Mouse (Mus musculus) bone marrow macrophage, adult 2 months (primary cell): ENCODE measurements around the gene Aicda. TPM values are rescaled to one million over a fixed set of nuclear protein-coding genes. Genes with fewer than 3 reads are reported as not detected.
"Not testable (repeated sequence)": the region's sequence is repeated elsewhere in the genome, so short reads cannot be mapped to it uniquely, and the experiment has no call there.

Experiments
- H3K27ac ChIP-seq: 2 replicates; pipeline ENCODE4 v1.5.1; 2012; ENCODE audit warnings: low read depth, low read length; ENCODE audit not compliant: insufficient read depth
- H3K4me1 ChIP-seq: 2 replicates; pipeline ENCODE4 v1.6.1; 2012; ENCODE audit warnings: low read length; ENCODE audit not compliant: control insufficient read depth, insufficient read depth
- H3K4me3 ChIP-seq: 2 replicates; pipeline ENCODE4 v1.5.1; 2012; ENCODE audit warnings: mild to moderate bottlenecking, low read length, moderate library complexity; ENCODE audit not compliant: insufficient read depth
- CTCF ChIP-seq: IDR thresholded peaks from 2 replicates; pipeline ENCODE4 v1.5.1; 2012; ENCODE audit warnings: low read depth, mild to moderate bottlenecking, low read length, moderate library complexity
- POLR2A ChIP-seq: IDR thresholded peaks from 2 replicates; pipeline ENCODE4 v1.6.1; 2012; ENCODE audit warnings: mild to moderate bottlenecking, low read depth, low read length, borderline replicate concordance
- polyA plus RNA-seq: library from polyadenylated mRNA; stranded (reverse); fragments of >200 nt; gene quantifications from 2 replicates; pipeline ENCODE4 v1.2.4, GENCODE M21; 2012; ENCODE audit not compliant: missing spikeins, insufficient read depth, insufficient read length

Gene Aicda
- polyA plus RNA-seq, 1 experiment: not detected

DNA sequence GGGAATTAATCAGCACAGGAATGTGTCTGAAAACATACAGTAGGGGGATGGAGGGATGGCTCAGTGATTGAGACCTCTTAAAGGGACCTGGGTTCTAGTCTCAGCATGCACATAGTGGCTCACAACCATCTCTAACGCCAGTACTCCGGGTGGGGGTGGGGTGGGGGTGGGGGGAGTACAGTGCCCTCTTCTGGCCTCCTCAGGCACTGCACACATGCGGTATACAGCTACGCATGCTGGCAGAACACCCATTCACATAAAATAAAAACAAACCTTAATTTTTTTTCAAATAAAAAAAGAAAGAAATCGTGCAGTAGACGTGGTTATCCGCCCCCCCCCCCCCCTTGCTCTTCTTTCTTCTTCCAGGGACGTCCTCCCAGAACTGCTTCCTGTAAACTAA lies 30.3 kb upstream of the Aicda start:
- Histone ChIP-seq H3K4me1 (no peaks in the 10 kb centered on the region), H3K4me3 (no peak overlapping the region), H3K27ac (no peak overlapping the region)
- TF ChIP-seq POLR2A (no peak), CTCF (no peak)

DNA sequence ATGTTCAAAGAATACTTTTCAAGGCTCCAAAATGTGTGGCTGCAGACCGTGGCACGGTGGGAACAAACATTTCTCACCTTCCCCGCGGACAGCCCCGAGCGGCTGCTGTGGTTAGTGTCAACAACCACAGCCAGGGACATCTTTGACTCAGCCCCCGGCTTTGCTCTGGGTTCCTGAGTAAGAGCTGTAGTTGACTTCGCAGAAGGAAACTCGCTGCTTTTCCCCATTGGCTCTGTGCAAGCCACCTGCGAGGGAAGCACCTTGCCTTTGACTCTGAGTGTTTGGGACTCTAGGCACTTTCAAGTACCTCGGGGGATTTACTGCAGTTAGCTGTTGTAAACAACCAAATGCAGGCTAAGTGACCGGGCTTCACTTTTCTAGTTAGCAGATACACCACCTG lies 26.0 kb upstream of the Aicda start:
- Histone ChIP-seq H3K27ac (no peak overlapping the region), H3K4me3 (no peak overlapping the region), H3K4me1 (no peaks in the 10 kb centered on the region)
- TF ChIP-seq CTCF: no peak
- TF ChIP-seq POLR2A: no peak

DNA sequence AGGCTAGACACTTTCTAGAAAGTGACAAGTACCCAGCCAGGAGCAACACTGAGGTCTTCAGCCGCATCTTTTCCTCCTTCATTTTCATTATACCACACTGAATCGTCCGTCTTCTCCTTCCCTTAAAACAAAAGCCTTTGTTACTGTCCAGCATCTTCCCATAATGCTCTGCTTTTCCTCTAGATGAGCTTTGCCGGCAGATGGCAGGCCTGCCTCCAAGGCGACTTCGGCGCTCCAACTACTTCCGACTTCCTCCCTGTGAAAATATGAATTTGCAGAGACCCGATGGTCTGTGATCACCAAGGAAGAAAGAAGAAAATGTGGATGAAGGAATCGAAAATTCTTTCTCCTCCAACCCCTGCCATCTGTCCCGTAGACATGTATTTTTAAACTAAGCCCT lies 25.5 kb upstream of the Aicda start:
- no peak for TF ChIP-seq POLR2A
- no peak for TF ChIP-seq CTCF
- Histone ChIP-seq H3K4me1 (0 out of 2 replicates have a peak, but pooled peaks cover 3% of the 10 kb centered on the region), H3K4me3 (no peak overlapping the region), H3K27ac (no peak overlapping the region)

- Histone ChIP-seq H3K4me1 (0 out of 2 replicates have a peak, but pooled peaks cover 3% of the 10 kb centered on the region), H3K4me3 (no peak overlapping the region), H3K27ac (no peak overlapping the region)
- TF ChIP-seq POLR2A (no peak), CTCF (no peak)
Measured at GRCm38 (mm10) chr6:122531466-122532174, 22.0 kb upstream of the Aicda start.

DNA sequence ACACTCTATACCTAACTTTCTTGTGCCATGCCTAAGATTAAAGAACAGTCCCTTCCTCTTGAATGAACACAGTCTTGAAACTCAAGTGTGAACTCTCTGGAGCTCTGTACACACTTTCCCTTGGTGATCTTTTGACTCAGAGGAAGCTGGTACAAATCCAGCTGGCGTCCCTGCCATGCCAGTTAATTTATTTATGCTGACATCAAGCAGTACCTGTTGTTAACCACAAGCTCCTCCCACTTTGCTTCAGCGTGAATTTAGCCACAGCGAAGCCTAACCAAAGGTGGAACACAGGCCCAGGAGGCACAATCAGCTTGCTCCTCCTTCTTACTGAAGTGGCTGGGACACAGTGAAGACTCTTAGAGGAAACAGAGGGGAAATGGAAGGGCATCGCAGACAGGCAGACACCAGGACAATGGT lies 20.7 kb upstream of the Aicda start:
- H3K27ac ChIP-seq: no peak overlapping the region
- no peak overlapping the region for H3K4me3 ChIP-seq
- no peak for TF ChIP-seq CTCF
- no peak for TF ChIP-seq POLR2A
- 0 out of 2 replicates have a peak, but pooled peaks cover 3% of the 10 kb centered on the region for H3K4me1 ChIP-seq

- no peak for TF ChIP-seq CTCF
- no peak for TF ChIP-seq POLR2A
- Histone ChIP-seq H3K27ac (no peak overlapping the region), H3K4me1 (0 out of 2 replicates have a peak, but pooled peaks cover 3% of the 10 kb centered on the region), H3K4me3 (no peak overlapping the region)
Measured at GRCm38 (mm10) chr6:122534032-122534431, 19.6 kb upstream of the Aicda start.

- no peak overlapping the region for H3K27ac ChIP-seq
- H3K4me3 ChIP-seq: no peak overlapping the region
- no peak for TF ChIP-seq CTCF
- no peak for TF ChIP-seq POLR2A
- peaks cover 9% of the 10 kb centered on the region for H3K4me1 ChIP-seq
Measured at GRCm38 (mm10) chr6:122539564-122539963, 14.0 kb upstream of the Aicda start.

GRCm38 (mm10) chr6:122542459-122542858 lies 11.1 kb upstream of the Aicda start:
- H3K27ac ChIP-seq, H3K4me3 ChIP-seq: not testable (repeated sequence)
- peaks cover 25% of the 10 kb centered on the region for H3K4me1 ChIP-seq

DNA sequence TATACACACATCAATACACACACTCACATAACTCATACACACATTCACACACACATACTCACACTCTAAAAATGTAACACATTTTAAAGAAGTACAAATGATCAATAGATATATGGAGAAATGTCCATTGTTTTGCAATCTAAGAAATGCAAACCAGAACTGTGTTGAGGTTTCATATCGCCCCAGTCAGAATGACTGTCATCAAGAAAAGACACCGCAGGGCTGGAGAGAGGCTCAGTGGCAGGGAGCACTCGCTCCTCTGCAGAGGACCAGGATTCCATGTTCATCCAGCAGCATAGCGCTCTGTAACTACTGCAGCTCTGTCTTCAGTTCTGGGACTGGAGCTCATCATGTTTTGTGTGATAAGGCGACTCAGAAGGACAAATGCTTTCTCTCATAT lies 10.0 kb upstream of the Aicda start:
- TF ChIP-seq POLR2A (no peak), CTCF (no peak)
- no peak overlapping the region for H3K4me3 ChIP-seq

DNA sequence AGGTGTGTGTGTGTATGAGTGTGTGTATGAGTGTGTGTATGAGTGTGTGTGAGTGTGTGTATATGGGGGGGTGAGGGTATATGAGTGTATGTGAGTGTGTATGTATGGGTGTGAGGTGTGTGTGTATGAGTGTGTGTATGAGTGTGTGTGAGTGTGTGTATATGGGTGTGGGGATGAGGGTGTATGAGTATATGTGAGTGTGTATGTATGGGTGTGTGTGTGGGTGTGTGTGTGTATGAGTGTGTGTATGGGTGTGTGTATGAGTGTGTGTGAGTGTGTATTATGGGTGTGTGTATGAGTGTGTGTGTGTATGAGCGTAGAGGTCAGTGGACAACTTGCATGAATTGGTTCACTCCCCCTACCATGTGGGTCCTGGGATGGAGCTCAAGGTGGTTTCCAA lies 8.9 kb upstream of the Aicda start:
- Histone ChIP-seq H3K27ac (peak overlapping the region; percentile 88), H3K4me3 (no peak overlapping the region), H3K4me1 (peaks cover 25% of the 10 kb centered on the region)
- TF ChIP-seq POLR2A (no peak), CTCF (no peak)

More for the DNA sequence above, 10.0 kb upstream of the Aicda start:
- Histone ChIP-seq H3K4me1 (peaks cover 25% of the 10 kb centered on the region), H3K27ac (no peak overlapping the region)
